Mouse (Mus musculus): ENCODE measurements around the gene Mast4.
A peak's percentile ranks its signal among the peaks of the same experiment; 100 is the strongest.

Mast4 gene

DNA sequence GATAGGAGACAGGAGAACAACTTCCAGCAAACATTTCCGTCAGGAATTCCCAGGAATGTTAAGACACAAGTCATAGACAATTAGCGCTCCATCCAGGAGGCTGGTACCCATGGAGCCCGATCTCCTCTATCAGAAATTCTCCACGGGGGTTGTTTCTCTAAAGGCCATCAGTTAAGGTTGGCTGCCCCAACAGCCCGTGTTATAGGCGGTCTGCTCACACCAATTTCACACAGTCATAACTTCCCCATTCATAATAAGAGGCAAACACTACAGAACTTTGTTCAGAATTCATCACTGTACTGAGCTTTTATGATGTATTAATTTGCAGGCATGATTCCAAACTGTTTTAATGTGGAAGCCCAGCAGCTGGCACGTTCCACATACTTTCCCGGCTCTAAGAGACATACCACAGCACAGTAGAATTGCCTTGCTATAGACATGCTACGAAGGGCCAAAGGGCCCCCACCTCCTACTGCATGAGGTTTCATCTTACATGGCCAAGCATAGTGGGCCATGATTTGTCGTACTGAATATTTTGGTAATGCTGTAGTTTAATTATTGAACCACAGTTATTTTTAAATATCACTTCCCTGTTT, 19.1 kb downstream of the Mast4 start:
- no peak for DNase-seq

DNA sequence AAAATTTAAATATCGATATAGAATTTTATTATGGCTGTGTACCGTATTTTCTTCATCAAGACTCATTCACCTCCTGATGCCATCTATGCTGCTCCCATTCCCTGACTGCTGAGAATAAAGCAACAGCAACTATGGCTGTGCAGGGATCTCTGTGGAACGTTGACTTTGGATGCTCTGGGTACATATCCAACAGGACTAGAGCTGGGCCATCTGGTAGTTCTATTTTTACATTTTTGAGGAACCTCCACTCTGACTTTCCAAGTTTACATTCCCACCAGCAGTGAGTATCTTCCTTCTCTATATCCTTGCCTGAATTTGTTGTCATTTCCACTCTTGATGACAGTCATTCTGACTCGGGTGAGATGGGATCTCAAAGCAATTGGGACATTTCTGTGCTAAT, 26.0 kb downstream of the Mast4 start:
- no peak for DNase-seq

DNA sequence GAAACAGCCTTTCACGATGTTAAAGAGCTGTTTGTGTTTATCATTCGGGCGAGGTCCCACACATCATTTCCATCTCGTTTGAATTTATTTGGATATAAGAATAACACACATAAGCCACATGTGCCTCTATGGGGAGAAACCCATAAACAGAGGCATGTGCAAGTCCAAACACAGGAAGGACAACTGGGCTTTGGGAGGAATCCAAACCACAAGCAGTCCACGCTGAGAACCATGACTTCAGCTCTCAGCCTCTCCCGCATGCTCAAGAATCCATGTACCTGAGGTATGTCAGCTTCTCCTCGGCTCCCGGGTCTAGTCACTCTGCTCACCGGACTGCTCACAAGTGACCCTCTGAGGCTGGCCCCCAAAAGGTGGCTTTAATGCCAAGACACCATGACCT, 30.5 kb downstream of the Mast4 start:
- DNase-seq, result no peak

DNA sequence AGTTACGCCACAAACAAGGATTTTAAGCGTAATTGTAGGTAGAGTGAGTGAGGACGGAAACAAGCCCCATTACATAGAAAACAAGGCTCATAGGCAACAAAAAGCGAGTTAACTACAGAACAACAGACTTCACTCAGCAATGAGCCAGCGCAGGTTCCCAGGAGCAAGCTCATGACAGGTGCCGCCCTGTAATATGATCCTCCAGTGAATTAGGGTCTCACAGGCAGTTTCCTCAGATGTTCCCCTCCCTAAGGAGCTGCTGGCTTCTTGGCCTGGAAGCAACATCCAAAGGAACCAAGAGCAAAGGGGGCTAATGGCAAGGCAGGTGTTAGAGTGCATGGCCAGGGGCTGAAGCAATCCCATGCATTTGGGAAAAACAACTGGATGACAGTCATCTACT, 31.8 kb downstream of the Mast4 start:
- no peak for DNase-seq

DNA sequence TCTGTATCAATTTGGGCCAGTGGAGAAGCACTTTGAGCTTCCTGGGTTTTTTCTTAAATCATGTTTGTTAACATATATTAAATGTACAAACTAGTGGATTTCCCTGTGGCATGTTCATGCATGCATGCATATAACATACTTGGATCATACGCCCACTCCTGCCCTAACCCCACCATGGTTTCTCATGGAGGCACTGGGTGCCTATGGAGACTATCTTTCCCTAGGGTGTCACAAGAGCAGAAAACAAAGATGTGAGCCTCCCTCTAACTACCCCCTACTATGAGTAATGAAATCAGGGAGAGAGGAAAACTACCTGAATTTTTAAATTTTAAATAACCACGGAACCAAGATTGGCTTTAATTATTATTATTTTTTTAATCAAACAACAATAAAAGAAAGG, 32.2 kb downstream of the Mast4 start:
- no peak for DNase-seq

DNA sequence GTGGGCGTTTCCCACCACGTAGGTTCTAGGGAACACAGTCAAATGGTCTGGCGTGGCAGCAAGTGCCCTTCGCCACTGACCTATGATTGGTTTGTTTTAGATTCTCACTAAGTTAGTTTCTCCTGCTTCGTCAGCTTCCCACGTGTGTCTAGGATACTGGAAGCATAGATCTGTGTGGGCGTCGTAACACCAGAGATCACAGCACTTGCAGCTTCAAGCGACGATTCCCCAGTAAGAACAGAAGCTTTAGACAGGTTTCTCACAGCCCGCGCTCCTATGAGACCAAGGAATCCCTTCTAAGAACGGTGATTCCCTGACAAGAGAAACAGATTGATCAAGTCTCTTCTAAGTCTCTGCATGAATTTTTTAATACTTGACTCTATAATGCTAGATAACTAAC, 39.9 kb downstream of the Mast4 start:
- DNase-seq, result no peak

DNA sequence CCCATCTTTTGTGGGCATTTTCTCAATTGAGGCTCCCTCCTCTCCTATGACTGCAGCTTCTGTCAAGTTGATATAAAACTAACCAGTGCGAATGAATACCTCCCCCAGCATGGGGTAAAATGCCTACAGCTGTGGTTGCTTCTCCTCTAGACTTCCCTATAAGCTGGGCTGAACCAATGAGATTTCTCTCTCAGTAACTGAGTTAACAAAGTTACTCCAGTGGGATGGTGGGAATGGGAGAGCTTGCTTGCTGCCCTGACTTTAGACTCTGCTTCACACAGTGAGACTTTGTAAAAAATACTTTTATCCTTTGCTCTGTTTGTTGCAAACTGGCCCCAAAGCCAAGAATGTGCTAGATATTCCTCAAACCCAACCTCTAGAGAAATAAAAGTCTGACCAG, 41.2 kb downstream of the Mast4 start:
- no peak for DNase-seq

DNA sequence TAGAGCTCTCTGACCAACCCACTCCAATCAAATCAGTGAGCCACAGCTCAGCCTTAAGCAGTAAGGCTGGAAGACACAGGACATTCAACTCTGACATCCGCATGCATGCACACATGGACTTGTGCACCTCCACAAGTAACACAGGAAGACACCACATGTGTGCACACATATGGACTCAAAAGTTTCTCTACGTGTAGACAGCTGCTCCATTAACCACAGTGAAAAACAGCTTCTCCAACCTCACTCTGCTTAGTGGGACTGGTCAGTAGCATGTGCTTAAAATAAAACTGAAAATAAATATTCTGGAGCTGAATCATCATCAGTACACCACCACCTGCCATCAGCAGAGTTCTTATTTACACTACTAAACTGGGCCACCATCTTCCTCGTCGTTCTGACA, 43.2 kb downstream of the Mast4 start:
- DNase-seq, result no peak

DNA sequence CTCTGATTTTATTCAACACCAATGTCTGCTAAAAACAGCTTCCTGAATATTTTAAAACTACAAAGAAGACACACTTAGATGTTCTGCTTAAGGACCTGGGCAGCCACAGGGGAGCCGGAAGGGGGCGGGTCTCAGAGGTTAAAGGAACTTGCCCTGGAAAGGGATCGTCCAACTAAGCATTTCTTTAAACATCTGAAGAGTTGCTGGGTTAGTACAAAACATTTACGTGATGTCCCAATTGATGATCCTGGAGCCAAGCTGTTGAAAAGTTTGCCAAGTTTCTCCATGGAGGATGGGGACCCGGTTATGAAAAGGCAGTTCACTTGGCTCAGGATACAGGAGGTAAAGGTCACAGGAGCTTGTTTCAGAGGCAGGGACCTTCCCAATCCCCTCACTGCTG, 48.5 kb downstream of the Mast4 start:
- DNase-seq, result peak; percentile 48 to 65

DNA sequence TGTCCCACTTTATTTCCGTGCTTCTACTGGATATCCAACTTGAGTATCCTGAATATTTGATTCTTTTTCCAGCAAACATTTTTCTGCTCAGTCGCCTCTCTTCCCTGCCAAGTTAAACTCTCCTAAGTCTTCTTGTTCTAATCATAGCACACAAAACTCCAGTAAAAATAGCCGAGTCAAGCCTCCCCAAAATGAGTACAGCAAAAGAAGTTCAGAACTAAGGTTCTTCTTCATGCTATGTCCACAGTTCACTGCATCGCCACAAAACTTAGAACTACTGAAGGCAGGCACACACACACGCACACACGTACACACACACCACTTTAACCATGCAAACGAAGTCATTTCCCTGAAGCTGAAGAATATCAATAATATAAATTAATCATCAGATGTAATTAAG, 49.3 kb downstream of the Mast4 start:
- no peak for DNase-seq

DNA sequence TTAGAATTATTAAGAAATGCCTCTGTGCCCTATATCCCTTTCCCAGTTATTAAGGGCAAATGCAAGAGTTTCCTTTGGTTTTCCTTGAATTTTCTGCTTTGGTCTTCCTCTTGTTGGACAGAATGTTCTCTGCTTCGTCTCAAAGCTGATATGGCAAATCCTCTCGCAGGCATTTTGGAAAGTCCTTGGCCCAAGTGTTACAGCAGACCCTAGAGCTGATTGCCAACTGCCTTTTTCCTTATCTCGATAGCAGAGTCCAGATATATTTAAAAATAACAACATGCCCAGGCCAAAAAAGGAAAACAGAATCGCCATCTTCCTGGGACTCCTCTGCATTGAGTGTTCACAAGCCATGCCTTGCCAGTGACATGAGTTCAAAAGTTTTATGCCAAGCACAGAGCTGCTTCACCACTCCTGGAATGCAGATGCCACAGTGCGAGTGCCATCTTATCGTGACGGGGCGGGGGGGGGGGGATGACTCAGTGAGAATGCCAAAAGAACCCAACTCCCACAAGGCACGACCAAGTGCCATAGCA, 63.4 kb downstream of the Mast4 start:
- no peak for DNase-seq

DNA sequence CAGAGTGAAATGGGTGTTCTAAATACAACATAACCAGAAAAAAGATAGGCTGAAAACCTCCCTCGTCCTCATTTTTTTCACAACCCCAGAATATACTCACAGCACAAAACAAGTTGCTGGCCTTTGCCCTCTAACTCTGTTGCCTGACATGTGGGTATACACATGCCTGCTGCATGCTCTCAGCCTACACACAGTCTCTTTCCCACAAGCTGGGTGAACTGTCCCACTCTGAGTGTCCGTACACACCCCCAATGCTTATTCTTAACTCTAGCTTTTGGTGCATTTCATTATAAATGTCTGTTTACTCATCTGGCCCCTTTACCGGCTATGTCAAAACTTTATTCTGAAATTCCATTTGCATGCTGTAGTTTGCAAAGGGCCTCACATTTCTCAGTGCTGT, 71.6 kb downstream of the Mast4 start:
- no peak for DNase-seq

DNA sequence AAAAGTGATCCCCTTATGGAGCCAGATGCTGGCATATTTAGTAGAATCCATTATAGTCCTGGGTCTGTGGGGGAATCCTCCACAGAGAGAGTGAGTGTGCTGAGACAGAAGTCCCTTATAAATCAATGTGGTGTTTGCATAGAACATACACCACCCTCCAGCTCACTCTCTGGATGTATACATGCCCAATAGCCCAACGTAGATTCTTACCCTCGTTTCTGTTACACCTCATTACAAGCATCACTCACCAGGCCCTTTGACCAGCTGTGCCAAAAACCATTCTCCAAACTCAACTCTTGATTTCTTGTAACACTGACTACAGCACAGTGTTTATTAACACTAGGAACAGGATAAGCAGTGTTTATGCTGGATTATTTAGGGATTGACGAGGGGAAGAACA, 72.2 kb downstream of the Mast4 start:
- no peak for DNase-seq

DNA sequence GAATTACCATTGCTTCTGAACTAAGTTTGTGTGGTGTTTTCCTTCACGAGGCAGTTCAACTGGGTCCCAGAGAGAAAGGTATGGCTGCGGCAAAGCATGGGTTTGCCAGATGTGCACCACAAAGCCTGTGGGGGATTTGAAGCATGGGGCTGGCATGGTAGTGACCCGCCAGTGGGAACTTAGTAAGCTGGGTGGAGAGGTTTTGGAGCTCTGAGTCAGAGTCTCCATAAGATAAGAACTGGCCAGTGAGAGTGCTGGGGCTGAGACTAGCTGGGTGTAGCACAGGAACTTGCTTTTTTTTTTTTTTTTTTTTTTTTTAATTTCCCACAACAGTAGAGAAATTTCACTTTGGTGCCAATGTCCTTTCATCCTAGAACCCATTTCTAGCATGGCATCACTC, 73.9 kb downstream of the Mast4 start:
- no peak for DNase-seq

DNA sequence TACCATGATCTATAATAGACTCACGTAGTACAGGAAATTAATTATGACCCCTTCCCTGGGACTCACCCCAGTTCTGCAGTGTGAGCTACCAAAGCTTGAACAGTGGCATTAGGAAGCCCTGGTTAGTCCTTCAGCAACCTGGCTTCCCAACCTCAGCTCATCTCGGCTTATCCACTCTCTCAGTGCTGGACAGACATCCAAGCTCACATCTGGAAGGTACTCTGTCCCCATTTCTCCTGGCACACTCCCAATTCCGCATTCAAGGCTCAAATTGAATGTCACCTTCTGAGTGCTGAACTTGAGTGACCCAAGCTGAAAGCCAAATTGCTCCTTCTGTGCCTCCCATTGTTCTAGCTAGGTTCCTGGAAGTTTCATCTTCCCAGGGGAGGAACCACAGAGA, 76.2 kb downstream of the Mast4 start:
- DNase-seq, result peak in 1 of 2 experiments; percentile 39

DNA sequence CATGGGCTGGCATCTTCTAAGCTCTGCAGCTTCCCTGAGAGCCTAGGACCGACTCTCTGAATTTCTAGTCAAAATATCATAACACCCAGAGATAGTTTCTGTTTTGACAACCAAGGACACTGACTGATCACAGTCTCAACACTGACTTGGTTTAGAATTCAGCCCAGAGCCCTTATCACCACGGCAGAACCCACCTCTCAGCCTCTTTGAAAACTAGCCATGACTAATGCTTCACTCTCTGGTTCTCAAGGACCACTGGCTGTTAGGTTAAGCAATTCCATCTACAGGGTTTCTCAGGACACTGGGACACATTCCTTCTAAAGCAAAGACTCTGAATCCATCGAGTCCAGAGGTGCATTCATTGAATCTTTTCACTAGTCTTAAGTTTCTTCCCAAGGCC, 79.4 kb downstream of the Mast4 start:
- no peak for DNase-seq

DNA sequence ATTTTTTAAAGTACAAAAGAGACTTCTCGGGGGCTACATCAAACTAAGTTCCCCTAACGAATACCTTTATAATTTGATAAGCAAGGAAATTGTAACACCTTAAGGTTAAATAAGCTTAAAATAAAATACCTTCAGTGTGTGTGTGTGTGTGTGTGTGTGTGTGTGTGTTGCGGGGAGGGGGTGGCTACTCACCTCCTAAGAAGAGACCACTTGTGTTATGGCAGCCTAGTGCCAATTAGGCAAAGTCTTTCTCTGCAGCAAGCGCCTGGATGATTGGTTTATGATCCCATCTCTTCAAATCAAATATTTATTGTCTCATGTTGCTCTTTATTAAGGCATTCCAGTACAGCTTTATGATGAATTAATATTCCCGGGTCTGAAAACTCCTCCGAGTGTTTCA, 81.2 kb downstream of the Mast4 start:
- no peak for DNase-seq

DNA sequence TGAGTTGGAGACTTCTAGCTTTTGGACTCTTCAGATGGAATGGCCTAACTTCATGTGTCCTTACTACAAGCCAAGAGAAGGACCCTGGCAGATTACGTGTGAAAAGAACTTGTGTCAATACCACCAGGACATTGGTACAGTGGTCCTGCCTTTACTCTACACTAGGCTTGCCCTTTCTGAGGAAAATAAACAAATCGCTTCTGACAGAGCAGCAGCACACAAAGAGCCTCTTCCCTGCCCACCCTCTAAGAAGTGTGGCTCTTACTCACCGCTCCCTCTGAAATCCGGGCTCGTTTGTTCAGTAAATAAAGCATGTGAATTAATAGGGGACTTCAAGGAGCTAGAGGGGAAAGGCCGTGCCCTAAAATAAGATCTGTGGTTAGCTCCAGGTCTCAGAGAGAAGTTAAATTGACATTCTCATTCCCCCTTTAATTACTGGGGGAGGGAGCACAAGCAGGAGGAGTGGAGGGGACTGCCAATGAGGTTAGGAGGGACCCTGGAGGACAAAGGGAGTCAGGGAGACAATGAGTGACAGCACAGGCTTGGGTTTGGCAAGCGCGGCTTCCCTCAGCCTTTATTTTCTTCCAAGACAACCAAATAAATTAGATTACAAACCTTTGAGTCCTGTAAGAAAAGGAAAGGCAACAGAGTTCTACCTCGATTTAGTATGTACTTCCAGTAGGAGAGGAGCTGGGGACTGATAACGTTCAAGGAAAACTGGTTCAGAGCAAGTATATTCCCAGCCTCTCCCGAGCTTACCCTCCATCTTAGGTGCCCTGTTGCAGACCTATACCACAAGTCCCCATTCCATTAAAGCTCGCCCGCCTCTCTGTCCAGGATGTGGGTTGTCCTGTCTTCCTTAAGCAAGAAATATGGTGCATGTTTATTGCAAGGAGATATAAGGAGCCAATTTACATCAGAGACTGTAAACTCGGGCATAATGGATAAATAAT, 85.9 kb downstream of the Mast4 start:
- DNase-seq, result no peak

DNA sequence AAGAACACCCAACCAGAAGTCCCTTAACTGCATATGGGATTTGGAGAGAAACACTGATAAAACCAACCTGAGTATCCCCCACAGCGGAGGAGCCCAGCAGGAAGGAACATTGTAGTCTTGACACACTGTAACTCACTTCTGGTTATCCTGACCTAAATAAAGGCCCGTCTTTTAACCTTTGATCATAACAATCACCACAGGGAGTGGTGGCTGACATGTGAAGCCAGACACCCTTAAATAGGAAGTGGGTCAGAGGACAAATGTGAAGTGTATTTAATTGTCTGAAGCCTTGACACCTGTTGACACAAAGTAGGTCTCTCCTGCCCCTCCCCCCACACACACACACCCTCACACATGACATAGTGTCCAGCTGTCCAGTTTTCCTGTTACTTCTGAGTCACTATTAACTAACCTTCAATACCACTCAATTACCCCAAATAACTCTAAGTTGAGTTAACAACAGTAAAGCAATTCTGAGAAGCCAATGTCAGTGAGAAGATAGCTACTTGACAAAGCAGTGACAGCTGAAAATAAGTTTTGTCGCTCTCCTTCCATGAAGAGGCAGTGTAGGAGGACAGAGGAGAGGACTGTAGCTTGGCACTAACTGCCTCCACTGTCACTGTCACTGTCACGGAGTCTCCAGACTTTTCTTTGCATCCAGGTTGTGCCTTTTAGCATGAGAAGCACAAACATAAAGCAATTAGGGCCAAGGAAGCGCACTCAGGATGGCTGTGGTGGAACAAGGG, 87.2 kb downstream of the Mast4 start:
- DNase-seq, result peak; percentile 24 to 30

DNA sequence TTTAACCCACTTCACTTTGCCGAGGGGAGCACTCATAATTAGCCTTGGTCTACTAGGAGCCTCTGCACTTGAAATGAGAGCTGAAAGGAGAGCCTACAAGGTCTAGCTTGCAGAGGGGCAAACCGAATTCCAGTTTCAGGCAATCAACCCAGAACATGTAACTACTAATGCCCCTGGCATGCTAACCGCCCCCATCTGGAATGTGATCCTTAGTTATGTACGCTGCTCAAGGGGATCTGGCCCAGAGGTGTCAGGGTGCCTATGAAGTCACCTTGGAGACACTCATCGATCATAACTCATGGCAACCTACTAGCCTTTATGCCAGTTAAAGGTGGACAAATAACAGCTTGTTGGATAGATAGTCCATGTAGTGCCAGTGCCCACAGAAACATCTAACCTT, 88.9 kb downstream of the Mast4 start:
- no peak for DNase-seq

DNA sequence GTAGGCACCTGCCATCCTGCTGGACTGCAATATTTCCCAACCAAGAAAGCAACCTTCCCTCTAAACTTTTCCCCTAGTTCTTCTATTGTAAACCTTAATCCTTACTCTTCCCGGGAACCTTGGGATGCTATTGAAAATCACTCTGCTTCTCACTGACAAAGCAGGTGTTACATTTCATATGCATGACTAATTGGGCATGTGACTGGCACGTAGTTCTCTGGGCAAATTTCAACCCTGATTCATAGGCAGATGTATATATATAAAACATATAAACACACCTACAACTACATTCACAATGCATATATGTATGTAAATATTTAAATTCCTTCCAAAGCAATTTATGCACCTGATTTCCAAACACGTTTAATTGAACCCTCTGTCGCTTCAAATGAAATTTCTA, 90.2 kb downstream of the Mast4 start:
- DNase-seq, result peak in 1 of 2 experiments; percentile 27

DNA sequence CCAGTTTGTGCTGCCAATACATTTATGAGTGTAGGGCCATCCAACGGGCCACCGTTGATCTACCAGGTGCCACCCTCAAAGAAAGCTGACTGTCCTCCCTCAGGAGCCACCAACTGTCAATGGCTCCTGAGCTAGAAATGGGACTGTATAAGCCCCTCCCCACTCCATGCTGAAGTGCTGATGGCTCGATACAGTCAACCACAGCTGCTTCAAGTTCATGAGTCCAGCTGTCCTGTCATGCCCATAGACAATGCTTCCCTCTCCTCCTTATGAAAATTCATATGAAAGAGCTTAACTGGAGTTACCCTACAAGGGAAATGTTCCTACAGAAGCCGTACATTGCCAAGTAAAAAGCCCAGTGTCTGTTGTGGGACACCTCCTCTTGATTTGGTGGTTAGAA, 93.2 kb downstream of the Mast4 start:
- DNase-seq, result no peak

DNA sequence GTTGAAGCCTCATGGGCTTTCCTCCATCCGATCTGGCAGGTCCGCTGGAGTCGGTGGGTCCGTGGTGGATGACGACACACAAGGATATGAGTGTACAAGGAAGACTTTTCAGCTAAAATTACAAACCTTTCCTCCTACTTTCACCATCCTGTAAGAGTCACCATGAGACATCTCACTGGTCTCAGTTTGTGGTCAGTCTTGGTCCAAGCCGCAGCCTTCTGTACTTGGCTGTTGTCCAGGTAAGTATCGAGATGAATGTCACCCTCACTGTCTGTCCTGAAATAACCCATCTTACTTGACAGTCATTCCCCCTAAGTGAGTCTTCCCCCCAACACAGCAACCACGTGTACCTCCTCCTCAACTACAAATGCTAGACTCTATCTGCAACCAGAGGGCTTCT, 94.6 kb downstream of the Mast4 start:
- peak in 1 of 2 experiments; percentile 14 for DNase-seq
